In genomic region chr1:125473866-125474265, GRCm38 (mm10) we compare ENCODE assay signal across 19 mouse cellular contexts. TPM values are rescaled to one million over a fixed set of nuclear protein-coding genes. Genes with fewer than 3 reads are reported as not detected.
DNase-seq lines count a peak whose midpoint lies in the region; ATAC-seq and TF ChIP-seq lines count a peak whose summit lies in the region.
"Had no signal": no experiment of that assay in that cellular context is flagged by ENCODE, and none has a peak within 500 bp of the region (broad histone marks: within the 10 kb centered on the region; RNA-seq: fewer than 3 reads in every experiment).

No protein-coding gene starts in this region.

- peak; percentile 46 for DNase-seq in CD4-positive helper T cell, adult 2 months (ENCODE audit: low read depth, low spot score)
- DNase-seq in CD4-positive, CD25-positive, alpha-beta regulatory T cell, adult 2 months (ENCODE audit: low read depth, low spot score), result peak; percentile 58
- DNase-seq in urinary bladder, adult 2 months (ENCODE audit: low spot score), result no peak
- no peak for DNase-seq in left cerebral cortex, postnatal 14 days (ENCODE audit: low spot score in 2 of 2)
- DNase-seq in frontal cortex, postnatal 36 days (ENCODE audit: low spot score in 2 of 2), result no peak
- DNase-seq in kidney, adult 9 months, result no peak
- DNase-seq: adrenal gland, postnatal 10 days; cerebellum, adult 11-12 months; cerebellum, adult 9-10 months; cerebellum, postnatal 36 days; gastrocnemius, postnatal 36 days; heart, postnatal 10 days had no signal

- no peak for TF ChIP-seq POLR2A in bone marrow macrophage, adult 2 months (IDR thresholded peaks at IDR 0.05; ENCODE audit: borderline replicate concordance, low read depth, low read length)

- peak; percentile 38 for ATAC-seq in megakaryocyte, adult 5-6 weeks (ENCODE audit: poor library complexity, severe bottlenecking)
- ATAC-seq: forebrain, embryonic 14.5 days; Patski had no signal

- intact Hi-C loops in left cerebral cortex, postnatal 14 days (cut with DNase I), result no loop called here

- H3K4me3 ChIP-seq in bone marrow macrophage, adult 2 months (ENCODE audit: insufficient read depth, low read length), result no peak overlapping the region
- H3K4me3 ChIP-seq: embryonic facial prominence, embryonic 10.5 days; hindbrain, embryonic 10.5 days had no signal

- H3K27ac ChIP-seq in bone marrow macrophage, adult 2 months (ENCODE audit: insufficient read depth, low read depth, low read length), result peak overlapping the region; percentile 26
- H3K27ac ChIP-seq: embryonic facial prominence, embryonic 10.5 days; hindbrain, embryonic 10.5 days; hindbrain, embryonic 14.5 days had no signal

- TF ChIP-seq CTCF in bone marrow macrophage, adult 2 months (IDR thresholded peaks at IDR 0.05; ENCODE audit: low read depth, low read length), result no peak

- H3K4me1 ChIP-seq in bone marrow macrophage, adult 2 months (ENCODE audit: control insufficient read depth, insufficient read depth, low read length), result peaks cover 56% of the 10 kb centered on the region
- H3K4me1 ChIP-seq: hindbrain, embryonic 10.5 days had no signal

RNA-seq across cellular contexts. Expression of gene Actr3, which starts 38.3 kb away (rescaled TPM):
- 624 and 643 TPM in 2 replicates for polyA plus RNA-seq in bone marrow macrophage, adult 2 months (2012; ENCODE audit: insufficient read depth, insufficient read length, missing spikeins)
- 1,201 and 1,297 TPM in 2 replicates for total RNA-seq in megakaryocyte, adult 5-6 weeks (2015)
- total RNA-seq in megakaryocyte, adult 5-6 weeks (2017), result 1,894 and 2,105 TPM in 2 replicates
- polyA plus RNA-seq in urinary bladder, adult 2 months (2012; rRNA removed), result 105 and 131 TPM in 2 replicates
- 100 to 1,000 TPM; 224 to 226 TPM for total RNA-seq in left cerebral cortex, postnatal 14 days (2021)

Comparison
In these comparisons a context has a peak if more than half of its experiments do, and no peak if none do; other contexts are left out.
1. DNase-seq: peak in CD4-positive helper T cell, adult 2 months (single experiment) and CD4-positive, CD25-positive, alpha-beta regulatory T cell, adult 2 months (single experiment); none in urinary bladder, adult 2 months (single experiment), left cerebral cortex, postnatal 14 days (0 of 2), frontal cortex, postnatal 36 days (0 of 2) and kidney, adult 9 months (single experiment).
2. RNA of gene Actr3, which starts 38.3 kb away (total RNA-seq): 1,201 to 2,105 TPM in megakaryocyte, adult 5-6 weeks; 224 to 226 TPM in left cerebral cortex, postnatal 14 days; every median in the first group is over 4 times any median in the second.